Mouse (Mus musculus): ENCODE results near the gene Cherp. TPM values are rescaled to one million over a fixed set of nuclear protein-coding genes. Genes with fewer than 3 reads are reported as not detected.

The Cherp gene
- 13.3 and 16.8 TPM in 2 replicates for polyA plus RNA-seq (2012)

DNA sequence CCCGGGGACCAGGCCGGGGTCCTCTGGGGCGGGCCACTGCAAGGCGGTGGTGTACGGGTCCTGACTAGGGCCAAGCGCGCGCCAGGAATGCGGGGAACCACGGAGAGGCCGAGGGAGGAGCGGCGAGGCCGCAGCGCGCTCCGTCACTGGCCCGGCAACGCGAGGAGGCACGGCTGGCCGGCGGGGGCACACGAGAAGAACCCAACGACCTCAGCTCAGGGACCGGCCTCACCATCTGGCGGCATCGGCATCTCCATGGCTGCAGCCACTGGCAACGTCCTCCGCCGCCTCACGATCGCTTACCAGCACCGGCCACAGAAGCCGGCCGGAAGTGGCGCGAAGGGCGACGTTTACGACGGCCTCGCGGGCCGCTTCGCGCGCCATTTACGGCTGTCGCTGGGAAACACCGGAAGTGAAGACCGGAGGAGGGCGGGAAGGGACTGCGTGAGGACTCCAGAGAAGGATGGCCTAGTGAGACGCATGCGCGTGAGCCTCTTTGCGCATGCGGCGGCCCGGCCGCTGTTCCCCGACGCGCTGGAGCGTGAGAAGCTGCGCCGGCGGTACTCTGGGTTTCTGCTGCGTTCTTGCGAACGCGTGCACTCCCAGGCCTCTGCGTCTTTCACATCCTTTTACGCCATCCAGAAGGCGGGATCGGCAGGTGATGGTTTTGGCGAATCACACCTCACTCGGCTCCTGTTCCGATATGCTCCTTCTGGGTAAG is at the start of gene Cherp:
TSS of gene Cherp (minus strand) at position 401 of the 721 bp plus-strand sequence.
- peak within 1 kb of the TSS; percentile 90 for H3K4me3 ChIP-seq (replicated peaks)
- peaks cover 47% of the 10 kb centered on the region for H3K36me3 ChIP-seq (ENCODE audit: control insufficient read depth)
- no peaks in the 10 kb centered on the region for H3K27me3 ChIP-seq (ENCODE audit: control insufficient read depth)
- peaks cover 44% of the 10 kb centered on the region for H3K4me1 ChIP-seq (ENCODE audit: control insufficient read depth)
- no peaks in the 10 kb centered on the region for H3K9me3 ChIP-seq (ENCODE audit: control insufficient read depth, low read length)
- no peak for TF ChIP-seq GATA1 (IDR thresholded peaks at IDR 0.05; ENCODE audit: low read length)
- TF ChIP-seq TAL1 (IDR thresholded peaks at IDR 0.05; ENCODE audit: low read length) = no peak

- no peak for TF ChIP-seq TAL1 (IDR thresholded peaks at IDR 0.05; ENCODE audit: low read length)
- TF ChIP-seq GATA1 (IDR thresholded peaks at IDR 0.05; ENCODE audit: low read length) = no peak
- H3K4me1 ChIP-seq (ENCODE audit: control insufficient read depth) = peaks cover 11% of the 10 kb centered on the region
- H3K36me3 ChIP-seq (ENCODE audit: control insufficient read depth) = peaks cover 21% of the 10 kb centered on the region
These were observed 46.9 kb upstream of the Cherp start for GRCm38 (mm10) chr8:72521888-72522287.

GRCm38 (mm10) chr8:72517421-72517988 is 42.5 kb upstream of the Cherp start:
- H3K27me3 ChIP-seq (ENCODE audit: control insufficient read depth) = no peaks in the 10 kb centered on the region
- peaks cover 21% of the 10 kb centered on the region for H3K4me1 ChIP-seq (ENCODE audit: control insufficient read depth)
- TF ChIP-seq TAL1 (IDR thresholded peaks at IDR 0.05; ENCODE audit: low read length) (no peak), GATA1 (IDR thresholded peaks at IDR 0.05; ENCODE audit: low read length) (no peak)
- H3K4me3 ChIP-seq (replicated peaks) = no peak overlapping the region
- H3K9me3 ChIP-seq (ENCODE audit: control insufficient read depth, low read length) = no peaks in the 10 kb centered on the region
- H3K36me3 ChIP-seq (ENCODE audit: control insufficient read depth) = peaks cover 35% of the 10 kb centered on the region

More at GRCm38 (mm10) chr8:72521888-72522287, 46.9 kb upstream of the Cherp start:
- no peaks in the 10 kb centered on the region for H3K9me3 ChIP-seq (ENCODE audit: control insufficient read depth, low read length)
- no peaks in the 10 kb centered on the region for H3K27me3 ChIP-seq (ENCODE audit: control insufficient read depth)
- H3K4me3 ChIP-seq (replicated peaks) = no peak overlapping the region

- H3K4me1 ChIP-seq (ENCODE audit: control insufficient read depth) = peaks cover 15% of the 10 kb centered on the region
- no peaks in the 10 kb centered on the region for H3K27me3 ChIP-seq (ENCODE audit: control insufficient read depth)
- H3K4me3 ChIP-seq (replicated peaks) = no peak overlapping the region
- H3K36me3 ChIP-seq (ENCODE audit: control insufficient read depth) = peaks cover 29% of the 10 kb centered on the region
- TF ChIP-seq GATA1 (IDR thresholded peaks at IDR 0.05; ENCODE audit: low read length) (no peak), TAL1 (IDR thresholded peaks at IDR 0.05; ENCODE audit: low read length) (no peak)
- no peaks in the 10 kb centered on the region for H3K9me3 ChIP-seq (ENCODE audit: control insufficient read depth, low read length)
These were observed 38.1 kb upstream of the Cherp start for GRCm38 (mm10) chr8:72513158-72513557.

- Histone ChIP-seq H3K4me3 (replicated peaks) (no peak overlapping the region), H3K4me1 (ENCODE audit: control insufficient read depth) (peaks cover 13% of the 10 kb centered on the region), H3K36me3 (ENCODE audit: control insufficient read depth) (peaks cover 29% of the 10 kb centered on the region)
These were observed 37.6 kb upstream of the Cherp start for GRCm38 (mm10) chr8:72512648-72513047.

GRCm38 (mm10) chr8:72507505-72507904 is 32.5 kb upstream of the Cherp start:
- Histone ChIP-seq H3K27me3 (ENCODE audit: control insufficient read depth) (no peaks in the 10 kb centered on the region), H3K9me3 (ENCODE audit: control insufficient read depth, low read length) (no peaks in the 10 kb centered on the region), H3K4me1 (ENCODE audit: control insufficient read depth) (peaks cover 34% of the 10 kb centered on the region), H3K4me3 (replicated peaks) (no peak overlapping the region), H3K36me3 (ENCODE audit: control insufficient read depth) (peaks cover 22% of the 10 kb centered on the region)
- TF ChIP-seq TAL1 (IDR thresholded peaks at IDR 0.05; ENCODE audit: low read length) (no peak), GATA1 (IDR thresholded peaks at IDR 0.05; ENCODE audit: low read length) (no peak)

More at GRCm38 (mm10) chr8:72512648-72513047, 37.6 kb upstream of the Cherp start:
- TF ChIP-seq GATA1 (IDR thresholded peaks at IDR 0.05; ENCODE audit: low read length) = no peak
- no peak for TF ChIP-seq TAL1 (IDR thresholded peaks at IDR 0.05; ENCODE audit: low read length)
- Histone ChIP-seq H3K27me3 (ENCODE audit: control insufficient read depth) (no peaks in the 10 kb centered on the region), H3K9me3 (ENCODE audit: control insufficient read depth, low read length) (no peaks in the 10 kb centered on the region)

- H3K4me1 ChIP-seq (ENCODE audit: control insufficient read depth) = peaks cover 43% of the 10 kb centered on the region
- no peaks in the 10 kb centered on the region for H3K27me3 ChIP-seq (ENCODE audit: control insufficient read depth)
- no peak overlapping the region for H3K4me3 ChIP-seq (replicated peaks)
- H3K9me3 ChIP-seq (ENCODE audit: control insufficient read depth, low read length) = no peaks in the 10 kb centered on the region
- peaks cover 40% of the 10 kb centered on the region for H3K36me3 ChIP-seq (ENCODE audit: control insufficient read depth)
- TF ChIP-seq TAL1 (IDR thresholded peaks at IDR 0.05; ENCODE audit: low read length) = no peak
- no peak for TF ChIP-seq GATA1 (IDR thresholded peaks at IDR 0.05; ENCODE audit: low read length)
These were observed 29.8 kb upstream of the Cherp start for GRCm38 (mm10) chr8:72504637-72505314.

DNA sequence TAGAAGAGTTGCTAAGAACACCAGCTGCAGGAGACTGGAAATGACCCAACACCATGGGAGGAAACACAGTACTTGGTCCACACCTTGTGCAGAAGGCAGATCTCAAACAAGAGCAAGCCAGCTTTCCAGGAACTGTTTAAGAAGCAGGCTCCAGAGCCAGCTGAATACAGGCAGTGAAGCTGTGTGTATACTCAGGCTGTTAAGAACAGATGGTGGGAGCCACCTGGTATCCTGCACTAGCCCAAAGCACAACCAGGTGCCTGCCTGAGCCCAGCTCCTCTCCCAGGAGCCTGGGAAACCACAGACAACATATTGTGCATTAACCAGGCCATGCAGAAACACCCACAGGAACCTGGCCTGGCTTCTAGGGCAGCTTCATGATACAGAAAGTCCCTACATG is 29.1 kb upstream of the Cherp start:
- Histone ChIP-seq H3K36me3 (ENCODE audit: control insufficient read depth) (peaks cover 41% of the 10 kb centered on the region), H3K4me1 (ENCODE audit: control insufficient read depth) (peaks cover 44% of the 10 kb centered on the region)

GRCm38 (mm10) chr8:72500521-72500931 is 25.5 kb upstream of the Cherp start:
- no peak for TF ChIP-seq TAL1 (IDR thresholded peaks at IDR 0.05; ENCODE audit: low read length)
- TF ChIP-seq GATA1 (IDR thresholded peaks at IDR 0.05; ENCODE audit: low read length) = no peak
- peaks cover 33% of the 10 kb centered on the region for H3K4me1 ChIP-seq (ENCODE audit: control insufficient read depth)
- H3K4me3 ChIP-seq (replicated peaks) = no peak overlapping the region
- peaks cover 77% of the 10 kb centered on the region for H3K36me3 ChIP-seq (ENCODE audit: control insufficient read depth)
- no peaks in the 10 kb centered on the region for H3K27me3 ChIP-seq (ENCODE audit: control insufficient read depth)
- no peaks in the 10 kb centered on the region for H3K9me3 ChIP-seq (ENCODE audit: control insufficient read depth, low read length)

More for the DNA sequence above, 29.1 kb upstream of the Cherp start:
- no peaks in the 10 kb centered on the region for H3K9me3 ChIP-seq (ENCODE audit: control insufficient read depth, low read length)
- no peak overlapping the region for H3K4me3 ChIP-seq (replicated peaks)
- no peaks in the 10 kb centered on the region for H3K27me3 ChIP-seq (ENCODE audit: control insufficient read depth)
- no peak for TF ChIP-seq TAL1 (IDR thresholded peaks at IDR 0.05; ENCODE audit: low read length)

Measured in erythroblast, embryonic 14.5 days (primary cell).